Mouse (Mus musculus) layer of hippocampus, adult 18-20 months (tissue): Measurements from ENCODE around the gene Itm2c. TPM values are rescaled to one million over a fixed set of nuclear protein-coding genes. Genes with fewer than 3 reads are reported as not detected.

Experiments used
- DNase-seq, 2 experiments: peaks; one replicate each; pipeline ENCODE4 v3.0.0; 2022; ENCODE audit warnings: low spot score in 2 of 2
- long read RNA-seq: library from polyadenylated mRNA; stranded (forward); transcript quantifications from one replicate; pipeline ENCODE4 v2.0.0, GENCODE M21; 2021
- total RNA-seq, 2 experiments: library from RNA; stranded (reverse); gene quantifications; 2 replicates each; pipeline ENCODE4 v1.2.3; 2021

Itm2c gene
- 100 to 1,000 TPM; 867 to 891 TPM for total RNA-seq
- long read RNA-seq, transcript Itm2c-202 (3 exons, 768 nt) = minor isoform, 7 of 1,351 reads
- long read RNA-seq, transcript Itm2c-201 (6 exons, 2,230 nt) = major isoform, 1,231 of 1,351 reads
- long read RNA-seq, partial matches to known transcripts = 86 of 1,351 reads
- long read RNA-seq, other reads (novel, unspliced or antisense) = 27 of 1,351 reads

DNA sequence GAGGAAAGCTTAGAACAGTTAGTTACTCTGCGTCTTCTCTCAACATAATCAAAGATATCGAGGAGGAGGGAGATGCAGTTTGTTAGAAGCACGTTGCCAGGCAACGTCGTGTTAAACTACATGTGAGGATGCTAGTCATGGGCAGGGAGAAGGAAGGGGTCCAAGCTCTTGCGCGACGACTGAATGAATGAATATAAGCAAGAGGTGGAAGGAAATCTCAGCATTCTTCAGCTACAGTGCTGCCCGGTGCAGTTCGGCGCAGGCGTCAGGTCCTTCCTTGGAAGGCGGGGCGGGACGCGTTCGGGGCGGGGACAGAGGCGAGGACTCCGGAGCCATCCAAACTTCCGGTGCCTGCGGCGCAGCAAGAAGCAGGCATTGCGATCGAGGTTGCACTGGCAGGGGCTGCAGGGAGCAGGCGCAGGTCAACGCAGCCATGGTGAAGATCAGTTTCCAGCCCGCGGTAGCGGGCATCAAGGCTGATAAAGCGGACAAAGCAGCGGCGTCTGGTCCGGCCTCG, at the start of gene Itm2c:
Gene Itm2c, plus strand, starts transcription at position 51 of the 517 bp plus-strand sequence.
- peak; percentile 89 to 93 for DNase-seq

DNA sequence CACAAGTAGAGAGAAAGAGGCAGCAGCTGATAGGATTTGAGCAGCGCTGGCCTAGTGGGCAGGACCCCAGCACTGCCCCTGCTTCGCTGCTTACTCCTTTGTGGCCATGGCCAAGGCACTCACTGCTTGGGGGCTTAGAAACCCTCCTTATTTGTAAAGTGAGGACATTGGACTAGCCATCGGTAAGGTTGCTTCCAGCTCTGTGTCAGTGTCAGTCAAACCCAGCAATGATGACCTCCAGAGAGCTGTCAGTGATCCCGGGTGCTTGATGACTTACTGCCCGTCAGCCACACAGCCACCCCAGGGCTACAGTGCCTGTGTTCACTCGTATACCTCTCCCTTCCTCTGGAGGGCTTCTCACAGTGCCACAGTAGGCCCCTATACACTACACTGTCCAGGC, 49.1 kb upstream of the Itm2c start:
- DNase-seq = no peak

GRCm38 (mm10) chr1:85845476-85845875, 48.6 kb upstream of the Itm2c start:
- no peak for DNase-seq

DNA sequence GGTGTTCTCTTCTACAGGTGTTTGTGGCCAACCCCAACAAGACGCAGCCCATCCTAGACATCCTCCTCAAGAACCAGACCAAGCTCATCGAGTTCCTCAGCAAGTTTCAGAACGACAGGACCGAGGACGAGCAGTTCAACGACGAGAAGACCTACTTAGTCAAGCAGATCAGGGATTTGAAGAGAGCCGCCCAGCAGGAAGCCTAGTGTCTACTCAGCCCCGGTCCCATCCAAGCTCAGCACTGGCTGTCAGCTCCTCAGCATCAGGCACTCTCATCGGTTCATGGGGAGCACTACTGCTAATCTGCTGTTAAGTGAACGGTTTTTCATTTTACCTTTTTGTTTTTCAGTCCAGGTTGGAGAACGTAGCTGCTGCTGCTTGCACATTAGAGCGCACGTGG, 45.1 kb upstream of the Itm2c start:
- no peak for DNase-seq

GRCm38 (mm10) chr1:85850851-85851250, 43.2 kb upstream of the Itm2c start:
- DNase-seq = no peak

GRCm38 (mm10) chr1:85852996-85853689, 40.9 kb upstream of the Itm2c start:
- DNase-seq = peak; percentile 63 to 87

DNA sequence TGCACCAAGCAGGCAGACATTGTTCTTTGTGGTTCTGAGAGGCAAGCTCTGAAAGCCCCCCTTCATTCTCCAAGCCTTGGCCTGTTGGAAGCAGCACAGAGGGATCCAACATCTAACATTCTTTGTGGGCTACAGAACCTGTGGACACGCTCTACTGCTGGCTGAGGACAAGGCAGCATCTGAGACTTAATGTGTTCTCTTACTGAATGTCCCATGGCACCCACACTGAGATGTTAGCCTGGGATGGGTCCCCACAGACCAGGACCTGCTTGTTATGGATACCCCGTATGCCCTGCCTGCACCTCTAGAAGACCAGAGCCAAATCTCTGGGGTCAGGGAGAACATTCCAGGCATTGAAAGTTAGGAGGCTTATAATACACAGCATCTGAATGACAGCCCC, 40.2 kb upstream of the Itm2c start:
- DNase-seq = no peak

GRCm38 (mm10) chr1:85854475-85854874, 39.6 kb upstream of the Itm2c start:
- no peak for DNase-seq

GRCm38 (mm10) chr1:85856266-85856665, 37.8 kb upstream of the Itm2c start:
- no peak for DNase-seq

DNA sequence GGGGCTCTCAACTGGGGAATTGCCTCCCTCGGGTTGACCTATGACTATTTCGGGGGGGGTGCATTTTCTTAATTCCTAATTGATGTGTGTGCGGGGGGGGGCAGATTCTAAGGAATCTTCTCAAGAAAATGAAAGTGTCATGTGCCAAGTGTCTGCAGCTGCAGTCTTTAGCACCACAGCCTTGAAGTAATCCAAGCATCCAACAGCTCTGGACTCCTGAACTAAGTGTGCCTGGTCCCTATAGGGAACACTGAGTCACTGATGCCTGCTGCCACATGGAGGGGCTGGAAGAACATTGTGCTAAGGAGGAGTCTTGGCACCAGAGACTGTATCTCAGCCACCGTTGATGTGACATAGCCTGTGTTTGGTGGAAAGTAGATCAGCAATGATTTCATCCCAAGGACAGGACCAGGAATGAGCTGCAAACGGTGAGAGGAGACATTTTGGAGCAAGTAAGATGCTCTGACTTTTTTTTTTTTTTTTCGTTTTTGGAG, 36.8 kb upstream of the Itm2c start:
- DNase-seq = peak in 1 of 2 experiments; percentile 55

DNA sequence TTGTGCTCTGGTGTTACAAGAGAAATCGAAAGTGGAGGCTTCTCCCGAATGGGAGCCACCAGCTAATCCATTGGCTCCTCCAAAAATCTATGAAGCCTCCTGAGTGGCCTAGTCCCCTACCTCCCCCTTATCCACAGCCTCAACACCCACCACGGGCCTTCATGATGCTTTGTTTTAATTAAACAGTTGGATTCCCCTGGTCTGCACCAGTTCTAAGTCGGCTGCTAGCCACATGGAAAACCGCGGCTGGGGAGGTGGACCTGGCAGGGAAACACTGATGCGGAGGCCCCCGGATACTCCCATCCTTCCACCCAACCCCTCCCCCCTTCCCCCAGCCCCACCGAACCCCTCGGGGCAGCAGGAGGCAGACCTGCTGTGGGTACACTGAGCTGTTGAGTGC, 29.7 kb upstream of the Itm2c start:
- DNase-seq = no peak

DNA sequence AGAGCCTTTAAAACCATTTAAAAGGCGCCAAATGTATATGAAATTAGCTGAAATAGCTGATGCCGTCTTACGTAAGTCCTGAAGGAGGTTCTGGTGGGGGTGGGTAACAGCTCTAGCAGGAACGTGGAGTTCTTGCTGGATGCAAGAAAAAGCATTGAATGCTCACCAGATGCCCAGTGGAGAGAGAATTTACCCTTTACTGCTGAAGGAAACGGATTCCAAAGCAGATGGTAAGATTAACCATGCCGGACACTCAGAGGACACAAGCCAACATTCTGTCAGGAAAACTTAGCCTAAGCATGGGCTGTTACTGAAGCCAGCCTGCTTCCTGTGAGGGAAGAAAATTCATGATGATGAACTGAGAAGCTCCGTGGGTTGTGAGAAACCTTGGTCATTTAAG, 24.1 kb upstream of the Itm2c start:
- DNase-seq = peak; percentile 22 to 68

DNA sequence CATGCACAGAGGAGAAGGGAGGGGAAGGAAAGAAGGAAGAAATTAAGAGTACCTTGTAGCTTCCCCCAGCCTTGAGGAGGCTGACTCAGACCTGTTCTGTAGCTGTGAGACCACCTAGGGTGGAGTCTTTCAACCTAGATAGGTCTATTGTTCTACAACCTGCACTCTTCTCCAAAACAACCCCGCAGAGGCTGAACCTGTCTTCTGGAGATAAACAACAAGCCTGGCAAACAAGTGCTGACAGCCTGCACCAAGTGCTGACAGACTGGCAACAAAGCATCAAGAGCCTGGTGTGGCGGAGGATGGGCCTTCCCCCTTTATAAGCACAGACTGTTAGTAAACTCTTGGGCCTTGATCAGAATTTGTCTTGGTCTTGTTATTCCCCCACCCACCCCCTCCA, 23.5 kb upstream of the Itm2c start:
- peak in 1 of 2 experiments; percentile 25 for DNase-seq

DNA sequence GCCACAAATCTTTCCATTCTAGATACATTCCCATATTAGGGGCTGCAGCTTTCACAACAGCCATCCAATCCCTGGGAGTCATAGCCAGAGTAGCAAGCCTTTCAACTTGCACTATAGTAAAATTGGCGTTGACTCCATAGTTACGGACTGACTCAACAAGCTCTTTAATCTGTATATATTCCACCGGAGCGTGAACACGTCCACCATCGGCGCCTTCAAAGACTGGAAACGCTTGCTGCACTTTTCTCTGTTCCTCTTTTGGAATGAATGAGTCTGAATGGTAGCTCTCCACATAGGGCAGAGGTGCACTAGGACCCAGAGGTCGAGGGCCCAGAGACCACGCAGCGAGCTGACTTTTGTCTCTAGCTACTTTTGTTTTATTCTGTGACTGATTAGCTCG, 12.1 kb upstream of the Itm2c start:
- no peak for DNase-seq

DNA sequence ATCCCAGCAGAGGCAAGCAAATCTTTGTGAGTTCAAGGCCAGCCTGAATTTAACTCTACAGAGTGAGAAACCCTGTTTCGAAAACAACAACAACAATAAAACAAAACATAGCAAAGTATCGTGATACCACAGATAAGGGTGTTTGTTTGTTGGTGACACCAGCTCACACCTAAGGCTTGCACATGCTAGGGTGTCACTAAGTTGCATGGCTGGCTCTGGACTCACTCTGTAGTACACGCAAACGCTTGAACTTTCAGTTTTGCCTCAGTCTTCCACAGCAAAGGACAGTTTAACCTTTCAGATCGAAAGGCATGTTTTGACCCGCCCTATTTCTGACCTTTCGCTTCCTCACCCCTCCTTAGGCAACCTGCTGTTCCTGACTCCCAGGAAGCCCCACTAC, 6.9 kb upstream of the Itm2c start:
- DNase-seq = no peak

- DNase-seq = no peak
These were observed 773 bp downstream of the Itm2c start for GRCm38 (mm10) chr1:85894748-85895360.

DNA sequence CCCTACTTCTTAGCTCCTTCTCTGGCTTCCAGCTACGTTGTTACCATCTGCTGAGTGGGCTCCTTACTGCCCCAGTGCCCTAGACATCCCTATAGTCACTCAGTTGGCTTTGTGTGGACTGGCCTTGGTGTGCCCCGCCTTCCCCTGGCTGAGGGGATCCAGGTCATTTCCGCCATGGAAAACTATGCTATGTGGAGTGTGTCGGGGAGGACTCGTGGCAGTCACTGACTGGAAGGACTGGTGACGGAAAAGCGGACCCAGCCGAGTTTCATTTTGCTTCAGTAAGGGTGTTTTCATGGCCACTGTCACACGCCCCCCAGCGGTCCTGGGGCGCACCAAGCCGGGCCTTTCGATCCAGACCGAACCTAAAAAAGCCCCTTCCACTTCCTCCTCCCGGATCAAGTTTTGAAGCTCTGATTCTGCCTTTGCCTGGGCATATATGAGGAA, 1.3 kb downstream of the Itm2c start:
- DNase-seq = peak in 1 of 2 experiments; percentile 79

DNA sequence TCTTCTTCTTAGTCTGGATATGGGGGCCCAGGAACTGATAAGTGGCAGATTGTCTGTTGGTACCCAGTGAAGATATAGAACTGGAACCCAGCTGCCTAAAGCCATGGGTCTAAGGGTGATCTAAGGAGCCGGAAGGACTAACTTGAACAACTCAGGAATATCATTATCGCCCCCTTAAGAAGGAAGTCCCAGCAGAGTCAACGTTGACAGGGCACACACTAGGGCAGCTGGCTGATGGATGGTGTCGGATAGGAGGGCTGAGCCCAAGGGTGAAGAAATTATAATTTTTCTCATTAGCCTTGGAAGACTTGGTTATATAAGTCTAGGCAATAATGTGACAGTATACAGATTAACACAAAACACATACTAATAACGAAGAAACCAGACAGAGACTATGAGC, 2.0 kb downstream of the Itm2c start:
- DNase-seq = no peak

DNA sequence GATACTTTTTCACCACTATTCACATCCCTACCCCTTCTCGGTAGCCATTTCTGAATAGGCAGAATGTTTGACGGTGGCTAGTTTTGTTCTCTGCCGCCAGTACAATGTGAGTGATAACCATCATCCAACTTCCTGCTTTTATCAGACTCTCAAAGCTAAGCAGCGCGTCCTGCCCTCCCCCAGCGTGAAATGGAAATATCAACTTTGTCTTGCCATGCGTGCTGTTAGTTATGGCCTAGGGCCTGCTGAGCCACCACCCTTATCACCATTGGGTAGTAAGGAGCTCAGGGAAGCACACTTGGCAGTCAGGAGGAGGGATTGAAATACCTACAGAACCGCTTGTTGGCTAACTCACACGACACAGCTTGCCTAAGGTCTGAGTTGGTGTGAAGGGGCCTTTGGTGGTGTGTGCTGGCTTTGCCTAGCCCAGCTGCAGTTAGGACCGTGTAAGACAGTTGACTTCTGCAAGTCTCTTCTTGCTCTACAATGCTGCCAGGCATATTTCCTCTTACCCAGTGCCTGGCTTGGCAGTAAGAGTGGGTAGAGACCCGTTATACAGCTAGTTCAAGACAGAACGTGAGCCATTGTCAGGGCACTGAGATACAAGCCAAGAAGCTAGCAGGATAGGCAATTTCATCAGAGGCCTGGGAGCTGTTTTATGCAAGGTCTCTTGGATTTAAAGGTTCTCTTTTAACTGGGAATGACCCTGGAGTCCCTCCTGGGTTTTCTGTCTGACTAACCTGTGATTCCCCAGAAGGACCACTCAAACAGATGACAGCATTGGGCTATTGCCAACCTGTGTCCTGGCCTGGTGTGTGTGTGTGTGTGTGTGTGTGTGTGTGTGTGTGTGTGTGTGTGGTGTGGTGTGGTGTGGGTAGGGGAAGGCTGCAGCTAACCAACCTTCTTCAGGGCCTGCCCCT, 3.0 kb downstream of the Itm2c start:
- no peak for DNase-seq

GRCm38 (mm10) chr1:85897901-85898760, 4.0 kb downstream of the Itm2c start:
- DNase-seq = no peak
